Mouse (Mus musculus) liver (tissue): Measurements from ENCODE around the gene Htr3a.

Source experiments
- DNase-seq: peaks from one replicate; pipeline ENCODE4 v3.0.0-alpha.2; 2020; ENCODE audit warnings: mixed read lengths

The Htr3a gene

DNA sequence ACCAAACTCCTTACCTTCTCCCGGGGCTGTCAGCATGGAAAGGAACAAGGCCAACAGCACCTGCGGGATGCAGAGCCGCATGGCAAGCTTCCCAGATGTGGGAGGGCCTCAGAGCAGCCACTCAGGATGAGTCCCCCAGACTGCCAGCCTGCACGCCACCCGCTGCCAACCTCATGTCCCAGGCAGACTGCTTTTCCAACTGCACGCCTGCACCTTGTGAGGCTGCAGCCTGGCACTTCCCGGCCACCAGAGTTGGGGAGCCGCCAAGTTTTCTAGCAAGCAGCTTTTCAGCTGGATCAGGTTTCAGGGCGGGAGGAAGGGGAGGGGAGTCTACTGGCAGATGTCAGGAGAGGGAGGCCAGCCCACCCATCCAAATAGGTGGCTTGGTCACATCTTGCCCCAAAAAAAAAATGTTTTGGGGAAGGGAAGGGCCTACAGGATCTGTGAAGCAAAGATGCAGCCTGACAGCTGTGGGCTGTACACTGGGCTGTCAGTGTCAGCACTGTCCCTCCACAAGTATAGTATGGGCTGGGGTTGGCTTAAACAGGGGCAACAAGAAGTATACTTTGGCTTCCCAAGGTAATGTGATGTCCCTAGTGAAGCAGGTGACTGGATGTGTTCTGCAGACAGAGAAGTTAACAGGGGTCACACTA, at the start of gene Htr3a:
Gene Htr3a, minus strand, starts transcription at position 215 of the 653 bp plus-strand sequence.
- peak; percentile 15 for DNase-seq

GRCm38 (mm10) chr9:48947565-48947964, 36.7 kb upstream of the Htr3a start:
- no peak for DNase-seq

- no peak for DNase-seq
These were observed 31.4 kb upstream of the Htr3a start for GRCm38 (mm10) chr9:48942349-48942748.

GRCm38 (mm10) chr9:48929436-48929835, 18.5 kb upstream of the Htr3a start:
- DNase-seq, result no peak

DNA sequence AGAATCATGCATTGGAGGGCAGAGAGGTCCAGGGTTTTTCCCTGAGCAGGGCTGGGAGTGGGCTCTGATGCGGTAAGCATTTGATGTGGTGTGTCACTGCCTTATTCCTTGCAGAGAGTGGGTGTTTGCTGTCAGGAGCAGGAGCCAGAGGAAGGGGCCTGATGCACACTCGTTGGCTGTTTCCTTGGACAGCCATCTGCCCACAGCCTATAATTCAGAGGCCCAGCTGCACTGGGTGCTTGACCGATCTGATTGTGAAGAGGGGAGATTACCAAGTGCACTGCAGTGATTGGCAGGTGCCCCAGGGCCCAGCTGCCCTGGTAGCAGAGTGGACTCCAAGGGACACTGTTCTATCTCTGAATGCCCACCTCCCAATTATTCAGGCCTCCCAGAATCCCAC, 17.9 kb upstream of the Htr3a start:
- DNase-seq, result no peak

DNA sequence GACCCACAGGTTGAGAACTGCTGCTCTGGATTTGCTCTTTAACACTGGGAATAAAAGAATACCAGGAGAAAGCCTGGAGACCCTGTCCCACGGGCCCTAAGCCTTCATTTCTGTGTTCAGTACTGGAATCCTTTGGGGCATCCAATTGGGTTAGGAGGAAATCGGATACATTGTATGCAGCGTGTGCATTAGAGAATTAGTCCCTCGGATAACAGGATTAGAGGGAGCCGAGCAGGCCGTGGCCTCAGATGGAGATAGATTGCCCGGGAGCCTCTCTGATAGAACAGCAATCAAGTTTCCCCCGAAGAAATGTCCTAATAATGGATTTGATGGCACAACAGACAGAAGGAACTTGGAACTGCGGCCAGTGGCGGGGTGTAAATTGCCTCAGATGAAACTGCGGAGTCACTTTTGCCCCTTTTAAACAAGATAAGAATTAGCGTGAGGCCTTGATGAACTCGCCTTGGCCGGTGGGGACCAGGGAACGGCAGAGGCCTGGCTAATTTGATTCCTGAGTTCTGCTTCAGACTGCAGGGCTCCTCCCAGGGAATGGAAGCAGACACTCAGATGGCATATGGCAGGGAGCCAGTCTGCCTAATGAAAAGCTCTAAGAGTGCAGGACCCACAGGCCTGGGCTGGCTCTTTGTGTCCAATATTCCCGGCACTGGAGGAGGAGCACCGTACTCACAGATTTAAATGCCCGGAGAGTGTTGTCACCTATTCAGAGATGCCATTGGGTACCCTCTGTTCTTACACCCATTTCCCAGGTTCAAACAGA, 5.3 kb upstream of the Htr3a start:
- DNase-seq, result no peak

DNA sequence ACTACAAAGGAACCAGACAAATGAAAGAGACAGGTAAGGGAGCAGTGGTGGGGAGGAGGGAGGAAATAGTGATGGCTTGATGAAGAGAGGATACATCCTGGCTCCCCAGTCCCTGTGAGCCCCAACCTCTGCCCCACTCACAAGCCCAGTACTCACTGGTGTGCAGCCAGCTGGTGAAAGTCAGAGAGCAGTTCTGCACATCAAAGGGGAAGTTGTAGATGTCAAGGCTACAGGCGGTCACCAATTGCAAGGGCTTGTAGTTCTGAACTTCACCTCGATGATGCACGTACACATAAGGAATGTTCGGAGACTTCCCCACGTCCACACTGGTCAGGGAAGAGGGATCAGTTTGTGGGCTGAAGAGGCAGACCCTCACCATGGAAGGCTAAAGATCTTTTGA, 6.5 kb downstream of the Htr3a start:
- no peak for DNase-seq

- no peak for DNase-seq
These were observed 7.1 kb downstream of the Htr3a start for GRCm38 (mm10) chr9:48903766-48904165.

DNA sequence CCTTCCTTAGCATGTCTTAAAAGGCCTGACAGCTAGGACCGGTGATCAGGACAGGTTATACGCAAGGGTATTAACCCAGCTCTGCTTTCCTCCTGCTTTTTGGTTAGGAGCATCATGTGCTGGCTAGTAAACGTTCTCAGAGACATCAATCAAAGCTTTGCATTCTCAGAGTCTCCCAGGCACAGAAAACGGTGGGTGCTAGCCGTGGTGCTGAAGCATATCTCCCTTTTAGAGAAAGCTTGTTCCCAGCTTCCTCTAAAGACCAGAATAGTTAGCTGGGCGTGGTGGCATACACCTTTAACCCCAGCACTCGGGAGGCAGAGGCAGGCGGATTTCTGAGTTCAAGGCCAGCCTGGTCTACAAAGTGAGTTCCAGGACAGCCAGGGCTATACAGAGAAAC, 12.3 kb downstream of the Htr3a start:
- peak; percentile 21 for DNase-seq

DNA sequence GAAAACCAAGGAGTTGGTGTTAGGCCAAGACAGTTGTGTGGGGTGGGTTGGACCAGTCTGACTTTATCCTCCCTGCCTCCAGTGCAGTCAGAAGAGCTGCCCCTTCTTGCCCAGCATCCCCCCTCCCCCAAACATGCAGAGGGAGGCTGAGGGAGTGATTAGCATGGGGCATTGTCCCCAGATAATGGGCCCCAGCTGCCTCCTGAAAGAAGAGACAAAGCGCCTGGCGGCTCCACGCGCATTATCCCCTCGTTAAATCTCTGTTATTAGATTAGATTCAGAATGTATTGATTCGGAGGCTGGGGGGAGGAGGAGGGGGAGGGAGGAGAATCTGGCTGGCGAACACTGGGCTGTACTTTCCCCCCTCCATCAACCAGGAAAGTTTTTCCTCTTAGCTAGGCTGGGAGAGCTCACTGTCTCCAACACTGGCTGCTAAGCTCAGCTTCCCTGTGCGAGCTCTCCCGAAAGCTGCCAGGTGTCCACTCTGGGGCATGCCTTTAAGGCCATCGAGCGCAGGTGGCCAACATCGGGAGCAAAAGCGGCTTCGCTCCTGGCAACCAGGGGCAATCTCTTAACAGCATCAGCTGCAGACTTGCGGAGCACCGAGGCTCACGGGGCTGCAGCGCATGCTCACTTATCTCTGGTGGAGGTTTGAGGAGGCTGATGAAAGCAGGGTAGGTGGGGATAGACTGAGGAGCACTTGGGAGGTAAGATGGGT, 14.9 kb downstream of the Htr3a start:
- DNase-seq, result no peak

DNA sequence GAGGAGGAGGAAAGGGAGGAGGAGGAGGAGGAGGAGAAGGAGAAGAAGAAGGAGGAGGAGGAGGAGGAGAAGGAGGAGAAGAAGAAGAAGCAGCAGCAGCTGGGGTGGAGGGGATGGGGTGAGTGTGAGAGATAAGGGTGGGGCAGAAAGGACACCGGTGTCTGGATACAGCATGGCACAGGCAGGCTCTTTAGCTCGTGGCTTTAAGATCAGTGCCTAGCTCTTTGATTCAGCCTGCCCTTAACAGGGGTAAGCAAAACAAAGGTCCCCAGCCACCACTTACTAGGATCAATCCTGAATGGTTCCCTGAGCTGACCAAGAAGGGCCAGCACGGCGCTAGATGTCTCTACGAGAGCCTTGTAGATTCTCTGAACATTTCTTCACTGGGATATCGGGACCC, 16.1 kb downstream of the Htr3a start:
- no peak for DNase-seq

DNA sequence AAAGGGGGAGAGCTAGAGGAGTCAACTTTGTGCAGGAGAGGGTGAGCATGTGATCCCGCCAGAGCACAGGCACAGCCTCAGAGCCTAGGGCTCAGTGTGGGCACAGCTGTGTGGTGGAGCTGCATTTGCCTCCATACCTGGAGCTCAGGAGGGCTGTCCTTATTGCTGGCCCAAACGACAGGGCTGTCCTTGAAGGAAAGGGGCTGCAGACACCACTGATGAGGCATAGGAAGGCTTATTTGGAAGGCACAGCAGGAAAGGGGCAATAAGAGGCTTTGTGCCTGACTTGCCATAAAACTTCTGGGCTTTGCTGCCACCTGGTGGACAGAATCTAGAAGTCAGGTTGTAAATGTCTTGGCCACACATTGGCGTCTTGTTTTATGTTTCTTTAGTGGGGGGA, 16.9 kb downstream of the Htr3a start:
- peak; percentile 63 for DNase-seq

DNA sequence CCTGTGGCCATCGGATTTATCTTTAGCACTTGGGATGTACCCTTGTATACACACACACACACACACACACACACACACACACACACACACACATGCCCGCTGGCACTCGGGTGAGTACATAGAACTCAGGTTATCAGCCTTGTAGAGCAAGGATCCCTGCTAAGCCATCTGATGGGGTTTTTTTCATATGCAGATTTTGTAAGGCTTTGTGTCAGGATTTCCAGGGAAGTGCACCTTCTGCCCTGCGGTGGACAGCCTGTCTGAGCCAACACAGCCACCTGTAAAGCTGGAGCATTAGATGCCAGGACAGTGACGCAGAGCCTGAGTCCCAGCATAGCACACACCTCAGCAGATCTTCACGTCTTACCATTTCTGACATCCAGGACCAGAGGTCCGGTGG, 21.8 kb downstream of the Htr3a start:
- no peak for DNase-seq

GRCm38 (mm10) chr9:48872896-48873295, 38.0 kb downstream of the Htr3a start:
- no peak for DNase-seq

- no peak for DNase-seq
These were observed 44.3 kb downstream of the Htr3a start for GRCm38 (mm10) chr9:48866523-48867121.

- no peak for DNase-seq
These were observed 45.7 kb downstream of the Htr3a start for GRCm38 (mm10) chr9:48865235-48865634.

GRCm38 (mm10) chr9:48861481-48861880, 49.4 kb downstream of the Htr3a start:
- DNase-seq, result no peak

DNA sequence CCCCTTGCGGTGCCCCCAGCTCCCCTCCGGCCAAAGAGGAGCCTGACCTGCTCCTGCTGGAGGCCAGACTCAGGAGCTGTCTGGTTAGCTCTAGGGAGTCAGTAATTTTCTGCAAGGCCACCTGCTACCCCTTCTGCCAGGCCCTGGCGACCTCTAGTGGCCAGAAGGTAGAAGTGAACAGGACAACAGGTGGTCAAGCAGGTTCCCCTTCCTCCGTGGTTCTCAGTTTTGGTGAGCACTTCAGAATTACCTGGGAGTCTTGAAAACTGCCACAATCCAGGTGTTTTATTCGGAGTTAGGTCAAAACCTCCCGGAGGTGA, 50.4 kb downstream of the Htr3a start:
- DNase-seq, result peak; percentile 69

DNA sequence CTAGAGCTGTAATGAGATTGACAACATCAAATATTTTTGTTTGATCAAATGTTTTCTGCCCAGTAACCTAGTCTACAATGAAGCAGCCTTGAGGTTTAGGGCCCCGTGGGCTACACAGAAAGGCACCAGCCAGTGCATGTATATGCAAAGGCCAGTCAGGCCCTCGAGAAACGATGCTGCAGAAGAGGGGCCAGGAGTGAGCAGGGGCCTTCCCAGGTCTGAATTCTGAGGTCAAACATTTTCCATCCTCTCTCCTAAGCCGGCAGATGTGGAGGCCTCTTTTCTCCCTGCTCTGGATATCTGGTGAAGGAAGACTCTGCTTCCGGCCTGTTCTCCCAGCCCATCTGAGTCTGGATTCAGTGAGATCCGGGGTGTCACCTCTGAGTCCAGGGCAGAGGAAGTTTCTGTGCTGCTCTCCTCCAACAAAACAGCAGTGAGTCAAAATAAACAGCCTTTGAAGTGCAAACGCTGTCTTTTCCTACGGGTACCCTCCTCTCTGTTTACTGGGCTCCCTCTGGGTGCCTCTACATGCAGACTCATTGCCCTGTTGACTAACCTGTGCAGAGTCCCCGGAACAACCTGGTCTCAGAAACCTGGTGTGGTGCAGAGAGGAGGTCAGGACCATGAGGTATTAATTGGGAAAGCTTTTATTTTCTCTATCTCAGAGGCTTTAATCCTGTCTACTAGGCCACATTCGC, 50.9 kb downstream of the Htr3a start:
- no peak for DNase-seq

GRCm38 (mm10) chr9:48857944-48858343, 53.0 kb downstream of the Htr3a start:
- DNase-seq, result no peak

- no peak for DNase-seq
These were observed 54.7 kb downstream of the Htr3a start for GRCm38 (mm10) chr9:48856240-48856639.

GRCm38 (mm10) chr9:48849531-48849930, 61.4 kb downstream of the Htr3a start:
- no peak for DNase-seq
